Mouse (Mus musculus) forebrain, postnatal 0 days (tissue): ENCODE data around the gene Smim27. TPM values are rescaled to one million over a fixed set of nuclear protein-coding genes. Genes with fewer than 3 reads are reported as not detected.
A peak's percentile ranks its signal among the peaks of the same experiment; 100 is the strongest.

Source experiments
- ATAC-seq: fragments of 200-750 bp; cut with Nextera tagmentation; 2 replicates; pipeline ENCODE4 v1.8.0; 2017; ENCODE audit warnings: mild to moderate bottlenecking, moderate library complexity
- DNase-seq: peaks from one replicate; pipeline ENCODE4 v3.0.0-alpha.2; 2015
- H3K27ac ChIP-seq: fragments of 300-500 bp; sonication (generic); 2 replicates; pipeline ENCODE4 v1.5.1; 2014; ENCODE audit warnings: low read depth, mild to moderate bottlenecking, antibody characterized with exemption, low read length, moderate library complexity, mixed read lengths
- H3K27me3 ChIP-seq: fragments of 300-500 bp; sonication (generic); 2 replicates; pipeline ENCODE4 v1.6.1; 2014; ENCODE audit warnings: mild to moderate bottlenecking, low read length, mixed read lengths; ENCODE audit not compliant: insufficient read depth
- H3K36me3 ChIP-seq: fragments of 300-500 bp; sonication (generic); 2 replicates; pipeline ENCODE4 v1.6.1; 2014; ENCODE audit warnings: mild to moderate bottlenecking, moderate library complexity; ENCODE audit not compliant: insufficient read depth
- H3K4me1 ChIP-seq: fragments of 300-500 bp; sonication (generic); 2 replicates; pipeline ENCODE4 v1.6.1; 2014; ENCODE audit warnings: antibody characterized with exemption; ENCODE audit not compliant: insufficient read depth
- H3K4me2 ChIP-seq: fragments of 300-500 bp; sonication (generic); 2 replicates; pipeline ENCODE4 v1.6.1; 2014; ENCODE audit warnings: low read depth, mild to moderate bottlenecking, moderate library complexity
- H3K4me3 ChIP-seq: fragments of 300-500 bp; sonication (generic); 2 replicates; pipeline ENCODE4 v1.5.1; 2014; ENCODE audit warnings: low read depth, low read length, mixed read lengths
- H3K9ac ChIP-seq: fragments of 300-500 bp; sonication (generic); 2 replicates; pipeline ENCODE4 v1.6.1; 2014; ENCODE audit warnings: mild to moderate bottlenecking
- H3K9me3 ChIP-seq: fragments of 300-500 bp; sonication (generic); 2 replicates; pipeline ENCODE4 v1.6.1; 2016; ENCODE audit warnings: low read length
- CTCF ChIP-seq: sonication (generic); IDR thresholded peaks from 2 replicates; pipeline ENCODE4 v1.5.1; 2016; ENCODE audit warnings: antibody characterized with exemption, control low read depth, low read depth
- WGBS: fragments of 180-500 bp; shearing (Covaris S2); extraction: QIAGEN DNeasy Blood & Tissue Kit; methylation state at CpG from one replicate; pipeline ENCODE4 v1.1.7; 2014; 5-methylcytosine and 5-hydroxymethylcytosine counted together
- polyA plus RNA-seq: library from polyadenylated mRNA; unstranded; fragments of >200 nt; fragmentation: Nextera tagmentation; extraction: Ambion mirVana; gene quantifications from 2 replicates; pipeline ENCODE4 v1.2.1, GENCODE M21; 2015
- total RNA-seq: library from RNA; depleted of rRNA; stranded (reverse); fragments of >200 nt; gene quantifications from 2 replicates; pipeline ENCODE4 v1.2.3, GENCODE M21; 2014; rRNA removed

Gene Smim27
- total and polyA plus RNA-seq, 2 experiments from 2014 or later, result 3.8 to 17.0 TPM

- no peak overlapping the region for H3K4me2 ChIP-seq
- no peak overlapping the region for H3K9ac ChIP-seq
- ATAC-seq (no peak), DNase-seq (no peak)
- no peaks in the 10 kb centered on the region for H3K36me3 ChIP-seq
- 87% methylated on average over 10 of the region's 10 CpGs for WGBS
- H3K4me1 ChIP-seq, result no peaks in the 10 kb centered on the region
- no peak overlapping the region for H3K4me3 ChIP-seq
- no peaks in the 10 kb centered on the region for H3K27me3 ChIP-seq
- no peak overlapping the region for H3K27ac ChIP-seq
- H3K9me3 ChIP-seq, result no peaks in the 10 kb centered on the region
- TF ChIP-seq CTCF, result no peak
Observed at GRCm38 (mm10) chr4:40302445-40303125, 33.2 kb downstream of the Smim27 start.

GRCm38 (mm10) chr4:40309682-40310081 lies 40.3 kb downstream of the Smim27 start:
- no peak overlapping the region for H3K27ac ChIP-seq
- H3K36me3 ChIP-seq, result no peaks in the 10 kb centered on the region
- no peak overlapping the region for H3K9ac ChIP-seq
- H3K27me3 ChIP-seq, result no peaks in the 10 kb centered on the region
- no peak for TF ChIP-seq CTCF
- DNase-seq (no peak), ATAC-seq (no peak)
- no peaks in the 10 kb centered on the region for H3K9me3 ChIP-seq
- no peak overlapping the region for H3K4me2 ChIP-seq
- H3K4me1 ChIP-seq, result no peaks in the 10 kb centered on the region
- H3K4me3 ChIP-seq, result no peak overlapping the region

- no peaks in the 10 kb centered on the region for H3K4me1 ChIP-seq
- WGBS, result 75% methylated on average over 11 of the region's 11 CpGs
- H3K36me3 ChIP-seq, result no peaks in the 10 kb centered on the region
- H3K4me2 ChIP-seq, result no peak overlapping the region
- DNase-seq, result no peak
- H3K27ac ChIP-seq, result no peak overlapping the region
- H3K4me3 ChIP-seq, result no peak overlapping the region
- no peaks in the 10 kb centered on the region for H3K27me3 ChIP-seq
- TF ChIP-seq CTCF, result no peak
- no peak for ATAC-seq
- H3K9me3 ChIP-seq, result no peaks in the 10 kb centered on the region
- H3K9ac ChIP-seq, result no peak overlapping the region
Observed at GRCm38 (mm10) chr4:40310796-40311383, 41.5 kb downstream of the Smim27 start.

- TF ChIP-seq CTCF, result no peak
- WGBS, result 88% methylated on average over 1 of the region's 1 CpGs
Observed at GRCm38 (mm10) chr4:40312213-40312612, 42.8 kb downstream of the Smim27 start.

GRCm38 (mm10) chr4:40313026-40313425 lies 43.6 kb downstream of the Smim27 start:
- ATAC-seq (no peak), DNase-seq (no peak)

More at GRCm38 (mm10) chr4:40312213-40312612, 42.8 kb downstream of the Smim27 start:
- no peaks in the 10 kb centered on the region for H3K36me3 ChIP-seq
- H3K27ac ChIP-seq, result no peak overlapping the region
- H3K9ac ChIP-seq, result no peak overlapping the region
- no peaks in the 10 kb centered on the region for H3K4me1 ChIP-seq
- no peaks in the 10 kb centered on the region for H3K27me3 ChIP-seq
- H3K4me2 ChIP-seq, result no peak overlapping the region
- no peaks in the 10 kb centered on the region for H3K9me3 ChIP-seq
- H3K4me3 ChIP-seq, result no peak overlapping the region
- no peak for ATAC-seq
- DNase-seq, result no peak

GRCm38 (mm10) chr4:40317404-40317803 lies 48.0 kb downstream of the Smim27 start:
- H3K4me1 ChIP-seq, result no peaks in the 10 kb centered on the region
- no peak overlapping the region for H3K27ac ChIP-seq
- TF ChIP-seq CTCF, result no peak
- ATAC-seq (peak; percentile 59; the same call in 1 of the 2 replicates), DNase-seq (peak; percentile 46)
- no peaks in the 10 kb centered on the region for H3K9me3 ChIP-seq
- no peak overlapping the region for H3K9ac ChIP-seq
- H3K27me3 ChIP-seq, result no peaks in the 10 kb centered on the region
- no peak overlapping the region for H3K4me3 ChIP-seq
- 70% methylated on average over 3 of the region's 3 CpGs for WGBS
- H3K36me3 ChIP-seq, result no peaks in the 10 kb centered on the region
- no peak overlapping the region for H3K4me2 ChIP-seq

More at GRCm38 (mm10) chr4:40313026-40313425, 43.6 kb downstream of the Smim27 start:
- WGBS, result 90% methylated on average over 6 of the region's 6 CpGs
- Histone ChIP-seq H3K4me2 (no peak overlapping the region), H3K9me3 (no peaks in the 10 kb centered on the region), H3K4me3 (no peak overlapping the region), H3K4me1 (no peaks in the 10 kb centered on the region), H3K27ac (no peak overlapping the region), H3K36me3 (no peaks in the 10 kb centered on the region), H3K27me3 (no peaks in the 10 kb centered on the region), H3K9ac (no peak overlapping the region)
- no peak for TF ChIP-seq CTCF

Other genes starting within 250 kb of the Smim27 start
- 53.6 and 59.6 TPM in 2 replicates for gene Aco1, start 126.5 kb upstream of the Smim27 start, total RNA-seq
- gene Aco1, start 126.5 kb upstream of the Smim27 start, polyA plus RNA-seq, result 35.0 and 40.0 TPM in 2 replicates
- 5.5 and 7.6 TPM in 2 replicates for gene Ddx58, start 29.8 kb upstream of the Smim27 start, total RNA-seq
- 1.7 and 2.8 TPM in 2 replicates for gene Ddx58, start 29.8 kb upstream of the Smim27 start, polyA plus RNA-seq
- gene Topors, start 271 bp downstream of the Smim27 start, total RNA-seq, result 27.6 and 35.1 TPM in 2 replicates
- gene Topors, start 271 bp downstream of the Smim27 start, polyA plus RNA-seq, result 23.1 and 29.4 TPM in 2 replicates
- gene Ndufb6, start 9.8 kb downstream of the Smim27 start, total RNA-seq, result 187 and 250 TPM in 2 replicates
- 392 and 475 TPM in 2 replicates for gene Ndufb6, start 9.8 kb downstream of the Smim27 start, polyA plus RNA-seq
- 1.8 and 4.0 TPM in 2 replicates for gene Tmem215, start 202.6 kb downstream of the Smim27 start, total RNA-seq
- 1.0 and 2.1 TPM in 2 replicates for gene Tmem215, start 202.6 kb downstream of the Smim27 start, polyA plus RNA-seq